Mouse (Mus musculus): Measurements from ENCODE around the gene Gm20425. TPM values are rescaled to one million over a fixed set of nuclear protein-coding genes. Genes with fewer than 3 reads are reported as not detected.

Gm20425 gene
- polyA plus RNA-seq, 1 experiment from 2014 or later, result not detected

- Histone ChIP-seq H3K9me3 (ENCODE audit: control insufficient read depth, low read length) (no peaks in the 10 kb centered on the region), H3K4me2 (ENCODE audit: low read depth, severe bottlenecking) (no peak overlapping the region), H3K27ac (replicated peaks; ENCODE audit: low read depth, low read length) (no peak overlapping the region), H3K27me3 (ENCODE audit: control insufficient read depth, insufficient read depth, low read length) (no peaks in the 10 kb centered on the region), H3K4me3 (ENCODE audit: low read depth, low read length) (no peak overlapping the region), H3K9ac (ENCODE audit: low read length) (no peak overlapping the region), H3K4me1 (ENCODE audit: control insufficient read depth, insufficient read depth, low read length) (no peaks in the 10 kb centered on the region), H3K36me3 (ENCODE audit: control insufficient read depth, insufficient read depth, low read length) (no peaks in the 10 kb centered on the region)
- WGBS, result 87% methylated on average over 8 of the region's 8 CpGs
- DNase-seq (ENCODE audit: low spot score) (no peak), ATAC-seq (ENCODE audit: insufficient number of reproducible peaks, low FRiP score, low TSS enrichment, low read depth) (no peak)
Observed at GRCm38 (mm10) chr9:103246526-103247168, 16.5 kb upstream of the Gm20425 start.

DNA sequence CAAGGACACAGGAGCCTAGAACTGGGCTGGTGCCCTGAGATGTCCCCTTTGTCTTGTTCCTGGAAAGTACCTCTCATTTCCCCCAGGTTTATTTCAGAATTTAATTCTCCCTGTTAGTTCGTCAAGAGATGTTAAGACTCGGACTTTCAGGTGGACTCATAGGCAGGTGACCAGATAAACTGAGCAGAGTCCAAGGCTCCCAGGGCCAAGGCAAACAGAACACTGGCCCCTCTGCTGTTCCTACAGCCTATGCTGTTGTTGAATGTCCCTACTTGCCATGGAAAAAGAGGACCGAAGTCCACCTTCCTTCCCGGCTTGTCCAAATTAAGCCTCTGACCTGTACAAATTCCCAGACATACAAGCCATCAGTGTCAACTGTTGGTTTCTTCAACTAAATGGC is 13.5 kb upstream of the Gm20425 start:
- Histone ChIP-seq H3K4me3 (ENCODE audit: low read depth, low read length) (no peak overlapping the region), H3K9me3 (ENCODE audit: control insufficient read depth, low read length) (no peaks in the 10 kb centered on the region), H3K27ac (replicated peaks; ENCODE audit: low read depth, low read length) (no peak overlapping the region), H3K4me2 (ENCODE audit: low read depth, severe bottlenecking) (no peak overlapping the region), H3K4me1 (ENCODE audit: control insufficient read depth, insufficient read depth, low read length) (no peaks in the 10 kb centered on the region), H3K27me3 (ENCODE audit: control insufficient read depth, insufficient read depth, low read length) (no peaks in the 10 kb centered on the region), H3K9ac (ENCODE audit: low read length) (no peak overlapping the region), H3K36me3 (ENCODE audit: control insufficient read depth, insufficient read depth, low read length) (no peaks in the 10 kb centered on the region)
- DNase-seq (ENCODE audit: low spot score) (no peak), ATAC-seq (ENCODE audit: insufficient number of reproducible peaks, low FRiP score, low TSS enrichment, low read depth) (no peak)
- WGBS, result 88% methylated on average over 4 of the region's 4 CpGs

DNA sequence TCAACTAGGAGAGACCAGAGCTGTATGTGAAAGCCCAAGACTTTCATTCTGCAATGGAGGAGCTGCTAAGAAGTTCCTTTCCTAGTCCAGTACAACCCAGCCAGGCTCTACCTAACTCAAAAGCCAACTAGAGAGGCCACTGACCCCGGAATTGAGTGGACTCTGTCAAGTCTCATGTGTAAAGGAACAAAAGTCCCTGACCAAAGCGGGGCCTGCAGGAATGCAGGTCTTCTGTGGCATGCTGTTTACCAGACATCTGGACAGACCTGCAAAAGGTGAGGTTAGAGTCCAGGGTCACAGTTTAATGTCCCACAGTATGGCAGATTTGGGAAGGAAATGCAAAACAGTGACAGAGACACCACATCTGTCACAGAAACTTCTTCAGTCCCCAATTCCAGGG is 11.1 kb upstream of the Gm20425 start:
- no peak overlapping the region for H3K27ac ChIP-seq (replicated peaks; ENCODE audit: low read depth, low read length)
- WGBS, result 74% methylated on average over 2 of the region's 2 CpGs
- H3K9me3 ChIP-seq (ENCODE audit: control insufficient read depth, low read length), result no peaks in the 10 kb centered on the region
- H3K4me1 ChIP-seq (ENCODE audit: control insufficient read depth, insufficient read depth, low read length), result no peaks in the 10 kb centered on the region
- DNase-seq (ENCODE audit: low spot score), result no peak
- H3K36me3 ChIP-seq (ENCODE audit: control insufficient read depth, insufficient read depth, low read length), result no peaks in the 10 kb centered on the region
- no peaks in the 10 kb centered on the region for H3K27me3 ChIP-seq (ENCODE audit: control insufficient read depth, insufficient read depth, low read length)
- ATAC-seq (ENCODE audit: insufficient number of reproducible peaks, low FRiP score, low TSS enrichment, low read depth), result no peak
- H3K4me2 ChIP-seq (ENCODE audit: low read depth, severe bottlenecking), result no peak overlapping the region
- H3K4me3 ChIP-seq (ENCODE audit: low read depth, low read length), result no peak overlapping the region
- no peak overlapping the region for H3K9ac ChIP-seq (ENCODE audit: low read length)

DNA sequence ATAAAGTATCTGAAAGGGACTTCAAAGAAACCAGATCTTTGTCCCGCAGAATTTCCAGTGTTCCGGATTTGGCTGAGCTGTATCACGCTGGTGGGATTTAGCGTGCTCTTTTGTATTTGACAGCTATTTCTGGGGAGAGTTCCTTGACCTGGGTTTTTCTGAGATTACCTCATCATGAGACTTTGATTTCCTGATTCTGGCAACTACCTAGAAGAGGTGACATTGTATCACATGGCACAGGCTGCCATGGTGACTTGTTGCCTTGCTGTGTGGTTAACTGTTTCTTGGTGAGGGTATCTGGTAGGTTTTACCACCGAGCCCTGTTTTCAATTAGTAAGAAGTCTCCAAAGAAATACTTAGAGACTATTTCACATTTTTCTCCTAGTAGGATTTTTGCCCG is 9.4 kb upstream of the Gm20425 start:
- Histone ChIP-seq H3K4me1 (ENCODE audit: control insufficient read depth, insufficient read depth, low read length) (no peaks in the 10 kb centered on the region), H3K4me2 (ENCODE audit: low read depth, severe bottlenecking) (no peak overlapping the region), H3K27ac (replicated peaks; ENCODE audit: low read depth, low read length) (no peak overlapping the region), H3K9ac (ENCODE audit: low read length) (no peak overlapping the region), H3K9me3 (ENCODE audit: control insufficient read depth, low read length) (no peaks in the 10 kb centered on the region), H3K27me3 (ENCODE audit: control insufficient read depth, insufficient read depth, low read length) (no peaks in the 10 kb centered on the region), H3K4me3 (ENCODE audit: low read depth, low read length) (no peak overlapping the region), H3K36me3 (ENCODE audit: control insufficient read depth, insufficient read depth, low read length) (no peaks in the 10 kb centered on the region)
- ATAC-seq (ENCODE audit: insufficient number of reproducible peaks, low FRiP score, low TSS enrichment, low read depth) (no peak), DNase-seq (ENCODE audit: low spot score) (no peak)
- 83% methylated on average over 6 of the region's 6 CpGs for WGBS

- no peak overlapping the region for H3K9ac ChIP-seq (ENCODE audit: low read length)
- DNase-seq (ENCODE audit: low spot score) (no peak), ATAC-seq (ENCODE audit: insufficient number of reproducible peaks, low FRiP score, low TSS enrichment, low read depth) (no peak)
- no peaks in the 10 kb centered on the region for H3K36me3 ChIP-seq (ENCODE audit: control insufficient read depth, insufficient read depth, low read length)
- no peak overlapping the region for H3K4me3 ChIP-seq (ENCODE audit: low read depth, low read length)
- H3K27me3 ChIP-seq (ENCODE audit: control insufficient read depth, insufficient read depth, low read length), result no peaks in the 10 kb centered on the region
- 77% methylated on average over 7 of the region's 7 CpGs for WGBS
- H3K4me1 ChIP-seq (ENCODE audit: control insufficient read depth, insufficient read depth, low read length), result no peaks in the 10 kb centered on the region
- H3K9me3 ChIP-seq (ENCODE audit: control insufficient read depth, low read length), result no peaks in the 10 kb centered on the region
- no peak overlapping the region for H3K4me2 ChIP-seq (ENCODE audit: low read depth, severe bottlenecking)
- no peak overlapping the region for H3K27ac ChIP-seq (replicated peaks; ENCODE audit: low read depth, low read length)
Observed at GRCm38 (mm10) chr9:103234565-103235165, 4.6 kb upstream of the Gm20425 start.

DNA sequence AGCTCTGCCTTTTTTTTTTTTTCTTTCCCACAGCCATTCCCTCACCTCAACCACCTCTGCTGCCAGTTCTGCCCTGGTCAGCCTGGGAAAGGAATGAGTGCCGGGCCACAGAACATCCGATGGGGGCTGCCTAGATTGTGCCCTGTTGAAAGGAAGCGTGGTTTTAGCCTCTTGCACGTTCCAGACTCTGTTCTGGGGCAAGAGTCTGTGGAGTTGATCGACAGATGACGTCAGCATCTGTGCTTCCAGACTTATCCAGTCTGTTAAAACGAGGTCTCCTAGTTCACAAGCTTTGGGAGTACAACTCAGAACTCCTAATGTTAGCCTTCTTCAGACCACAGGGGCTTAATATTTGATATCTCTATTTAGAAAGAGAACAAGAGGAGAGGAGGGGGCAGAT is 4.0 kb upstream of the Gm20425 start:
- Histone ChIP-seq H3K36me3 (ENCODE audit: control insufficient read depth, insufficient read depth, low read length) (no peaks in the 10 kb centered on the region), H3K4me3 (ENCODE audit: low read depth, low read length) (no peak overlapping the region), H3K27me3 (ENCODE audit: control insufficient read depth, insufficient read depth, low read length) (no peaks in the 10 kb centered on the region), H3K4me2 (ENCODE audit: low read depth, severe bottlenecking) (no peak overlapping the region), H3K4me1 (ENCODE audit: control insufficient read depth, insufficient read depth, low read length) (no peaks in the 10 kb centered on the region), H3K27ac (replicated peaks; ENCODE audit: low read depth, low read length) (no peak overlapping the region), H3K9ac (ENCODE audit: low read length) (no peak overlapping the region), H3K9me3 (ENCODE audit: control insufficient read depth, low read length) (no peaks in the 10 kb centered on the region)
- ATAC-seq (ENCODE audit: insufficient number of reproducible peaks, low FRiP score, low TSS enrichment, low read depth) (no peak), DNase-seq (ENCODE audit: low spot score) (no peak)
- 85% methylated on average over 7 of the region's 7 CpGs for WGBS

GRCm38 (mm10) chr9:103233006-103233395 is 2.9 kb upstream of the Gm20425 start:
- no peak overlapping the region for H3K4me2 ChIP-seq (ENCODE audit: low read depth, severe bottlenecking)
- DNase-seq (ENCODE audit: low spot score), result no peak
- no peaks in the 10 kb centered on the region for H3K9me3 ChIP-seq (ENCODE audit: control insufficient read depth, low read length)
- H3K4me3 ChIP-seq (ENCODE audit: low read depth, low read length), result no peak overlapping the region
- H3K36me3 ChIP-seq (ENCODE audit: control insufficient read depth, insufficient read depth, low read length), result no peaks in the 10 kb centered on the region
- H3K4me1 ChIP-seq (ENCODE audit: control insufficient read depth, insufficient read depth, low read length), result no peaks in the 10 kb centered on the region
- no peak overlapping the region for H3K9ac ChIP-seq (ENCODE audit: low read length)
- H3K27me3 ChIP-seq (ENCODE audit: control insufficient read depth, insufficient read depth, low read length), result no peaks in the 10 kb centered on the region
- no peak overlapping the region for H3K27ac ChIP-seq (replicated peaks; ENCODE audit: low read depth, low read length)
- ATAC-seq (ENCODE audit: insufficient number of reproducible peaks, low FRiP score, low TSS enrichment, low read depth), result no peak
- WGBS, result 50% methylated on average over 7 of the region's 7 CpGs

GRCm38 (mm10) chr9:103232232-103233005 is 2.3 kb upstream of the Gm20425 start:
- Histone ChIP-seq H3K4me3 (ENCODE audit: low read depth, low read length) (no peak overlapping the region), H3K36me3 (ENCODE audit: control insufficient read depth, insufficient read depth, low read length) (no peaks in the 10 kb centered on the region), H3K27me3 (ENCODE audit: control insufficient read depth, insufficient read depth, low read length) (no peaks in the 10 kb centered on the region), H3K9me3 (ENCODE audit: control insufficient read depth, low read length) (no peaks in the 10 kb centered on the region), H3K4me2 (ENCODE audit: low read depth, severe bottlenecking) (no peak overlapping the region), H3K27ac (replicated peaks; ENCODE audit: low read depth, low read length) (no peak overlapping the region), H3K9ac (ENCODE audit: low read length) (no peak overlapping the region), H3K4me1 (ENCODE audit: control insufficient read depth, insufficient read depth, low read length) (no peaks in the 10 kb centered on the region)
- 87% methylated on average over 7 of the region's 7 CpGs for WGBS
- no peak for ATAC-seq (ENCODE audit: insufficient number of reproducible peaks, low FRiP score, low TSS enrichment, low read depth)
- no peak for DNase-seq (ENCODE audit: low spot score)
